Mouse (Mus musculus) testis, adult 2 months (tissue): ENCODE data around the gene Cnn3.

ENCODE experiments used
- CTCF ChIP-seq: fragments of 200-500 bp; IDR thresholded peaks from 2 replicates; pipeline ENCODE4 v1.5.1; 2012; ENCODE audit warnings: low read depth, mild to moderate bottlenecking, inconsistent platforms, low read length, moderate library complexity; ENCODE audit not compliant: control insufficient read depth, insufficient read depth, insufficient replicate concordance
- POLR2A ChIP-seq: fragments of 200-500 bp; IDR thresholded peaks from 2 replicates; pipeline ENCODE4 v1.6.1; 2012; ENCODE audit warnings: low read depth, mild to moderate bottlenecking, inconsistent platforms, low read length, moderate library complexity; ENCODE audit not compliant: control insufficient read depth

DNA sequence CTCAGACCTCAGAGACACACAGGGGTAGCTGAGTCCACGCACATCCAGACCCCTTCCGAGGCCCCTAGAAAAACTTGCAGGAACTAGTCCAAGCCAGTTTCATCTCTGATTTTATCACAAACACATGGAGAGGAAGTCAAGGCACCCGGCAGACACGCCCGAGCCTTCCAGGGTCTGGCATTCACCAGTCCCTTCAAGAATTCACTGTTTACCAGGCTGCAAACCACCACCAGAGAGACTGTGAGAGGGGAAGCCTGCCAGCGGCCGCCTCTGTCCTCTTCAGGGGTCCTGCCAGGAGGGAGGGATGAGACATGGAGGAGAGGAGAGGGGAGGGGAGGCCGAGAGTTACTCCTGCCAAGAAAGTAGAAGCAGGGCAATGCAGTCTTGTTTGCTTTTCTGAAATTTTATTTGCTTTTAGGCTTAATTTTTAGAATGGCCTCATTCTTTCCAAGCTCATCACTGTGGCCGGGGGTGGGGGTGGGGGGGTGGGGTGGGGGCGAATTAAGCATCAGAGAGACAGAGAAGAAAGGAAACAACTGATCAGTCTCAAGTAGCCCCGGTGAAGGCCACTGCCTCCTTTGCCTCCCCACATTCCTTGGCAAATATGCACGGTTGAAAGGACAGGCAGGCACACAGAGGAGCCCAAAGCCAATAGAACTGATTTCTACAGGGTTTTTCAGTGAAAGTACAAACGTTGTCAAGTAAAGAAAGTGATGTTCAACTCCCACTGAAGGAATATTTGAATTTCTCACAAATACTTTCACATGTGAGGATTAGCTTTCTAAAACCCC lies 43.1 kb downstream of the Cnn3 start:
- TF ChIP-seq CTCF (no peak), POLR2A (no peak)
